In genomic region chr9:67795205-67795675, GRCm38 (mm10) we compare ENCODE assay signal across 10 mouse cellular contexts. TPM values are rescaled to one million over a fixed set of nuclear protein-coding genes. Genes with fewer than 3 reads are reported as not detected.
A peak's percentile ranks its signal among the peaks of the same experiment; 100 is the strongest.
DNase-seq lines count a peak whose midpoint lies in the region; ATAC-seq and TF ChIP-seq lines count a peak whose summit lies in the region.
"Had no signal": no experiment of that assay in that cellular context is flagged by ENCODE, and none has a peak within 500 bp of the region (broad histone marks: within the 10 kb centered on the region; RNA-seq: fewer than 3 reads in every experiment).

No protein-coding gene starts in this region.

- H3K4me2 ChIP-seq in intestine, embryonic 14.5 days (ENCODE audit: low read length): no peak overlapping the region
- H3K4me2 ChIP-seq in intestine, postnatal 0 days (replicated peaks; ENCODE audit: low read depth): no peak overlapping the region
- H3K4me2 ChIP-seq in hindbrain, embryonic 14.5 days (replicated peaks): peak overlapping the region; percentile 44

- H3K4me1 ChIP-seq in intestine, embryonic 14.5 days (replicated peaks; ENCODE audit: control insufficient read depth, insufficient read depth, low read length): no peaks in the 10 kb centered on the region
- peaks cover 4% of the 10 kb centered on the region; the same call in 1 of the 2 replicates for H3K4me1 ChIP-seq in intestine, postnatal 0 days (replicated peaks; ENCODE audit: control insufficient read depth, insufficient read depth, low read length)
- peaks cover 28% of the 10 kb centered on the region for H3K4me1 ChIP-seq in hindbrain, embryonic 14.5 days (replicated peaks; ENCODE audit: control insufficient read depth, insufficient read depth, low read length)

- no peak overlapping the region for H3K27ac ChIP-seq in intestine, embryonic 14.5 days (ENCODE audit: low read depth)
- H3K27ac ChIP-seq in intestine, postnatal 0 days (ENCODE audit: low read depth, low read length): no peak overlapping the region
- H3K27ac ChIP-seq in hindbrain, embryonic 14.5 days: peak overlapping the region; percentile 81

- 61% methylated on average over 14 of the region's 14 CpGs for WGBS in intestine, embryonic 14.5 days
- WGBS in intestine, postnatal 0 days: 50% methylated on average over 14 of the region's 14 CpGs
- WGBS in hindbrain, embryonic 14.5 days: 16% methylated on average over 14 of the region's 14 CpGs

- no peak overlapping the region for H3K9ac ChIP-seq in intestine, embryonic 14.5 days (ENCODE audit: low read length)
- H3K9ac ChIP-seq in intestine, postnatal 0 days (ENCODE audit: low read depth, low read length): no peak overlapping the region
- peak overlapping the region; percentile 33; the same call in 1 of the 2 replicates for H3K9ac ChIP-seq in hindbrain, embryonic 14.5 days

- H3K36me3 ChIP-seq in intestine, embryonic 14.5 days (ENCODE audit: control insufficient read depth, insufficient read depth, low read length): no peaks in the 10 kb centered on the region
- H3K36me3 ChIP-seq in intestine, postnatal 0 days (ENCODE audit: control insufficient read depth, insufficient read depth): no peaks in the 10 kb centered on the region
- no peaks in the 10 kb centered on the region for H3K36me3 ChIP-seq in hindbrain, embryonic 14.5 days (replicated peaks; ENCODE audit: control insufficient read depth, insufficient read depth)

- H3K9me3 ChIP-seq in intestine, embryonic 14.5 days (ENCODE audit: control insufficient read depth, low read length): no peaks in the 10 kb centered on the region
- H3K9me3 ChIP-seq in intestine, postnatal 0 days (ENCODE audit: control insufficient read depth): no peaks in the 10 kb centered on the region
- no peaks in the 10 kb centered on the region for H3K9me3 ChIP-seq in hindbrain, embryonic 14.5 days (ENCODE audit: control insufficient read depth, low read length)

- TF ChIP-seq CTCF in intestine, postnatal 0 days (IDR thresholded peaks at IDR 0.05; ENCODE audit: low read depth): no peak

- no peaks in the 10 kb centered on the region for H3K27me3 ChIP-seq in intestine, embryonic 14.5 days (replicated peaks; ENCODE audit: control insufficient read depth, insufficient read depth, low read length)
- no peaks in the 10 kb centered on the region for H3K27me3 ChIP-seq in intestine, postnatal 0 days (replicated peaks; ENCODE audit: control insufficient read depth, insufficient read depth, low read length)
- no peaks in the 10 kb centered on the region for H3K27me3 ChIP-seq in hindbrain, embryonic 14.5 days (ENCODE audit: control insufficient read depth, insufficient read depth, low read length)
- H3K27me3 ChIP-seq: CH12.LX had no signal

- no peak overlapping the region for H3K4me3 ChIP-seq in intestine, embryonic 14.5 days (ENCODE audit: low read depth, low read length)
- no peak overlapping the region for H3K4me3 ChIP-seq in intestine, postnatal 0 days (ENCODE audit: low read depth, low read length)
- H3K4me3 ChIP-seq in hindbrain, embryonic 14.5 days (replicated peaks; ENCODE audit: low read length): no peak overlapping the region

- DNase-seq in intestine, embryonic 14.5 days (ENCODE audit: low spot score): peak; percentile 57
- peak; percentile 75 for DNase-seq in hindbrain, embryonic 14.5 days (ENCODE audit: low spot score)
- DNase-seq in left cerebral cortex, postnatal 36 days (ENCODE audit: low spot score in 2 of 2): peak; percentile 24 to 28
- DNase-seq in right cerebral cortex, postnatal 25 days: peak; percentile 44
- no peak for DNase-seq in gastrocnemius, postnatal 14 days
- DNase-seq in urinary bladder, postnatal 36 days (ENCODE audit: low spot score in 2 of 2): no peak
- no peak for DNase-seq in heart, postnatal 25 days (ENCODE audit: low spot score)
- DNase-seq: lung, postnatal 10 days had no signal

- ATAC-seq in intestine, embryonic 14.5 days (replicated peaks; ENCODE audit: low FRiP score, low TSS enrichment, low read depth): no peak
- no peak for ATAC-seq in intestine, postnatal 0 days
- ATAC-seq in hindbrain, embryonic 14.5 days (ENCODE audit: low FRiP score): peak; percentile 71; the same call in 1 of the 2 replicates

- intact Hi-C loops in left cerebral cortex, postnatal 36 days (cut with DNase I): no loop called here
- intact Hi-C loops in gastrocnemius, postnatal 14 days (cut with DNase I; ENCODE audit: low total_unique reads): no loop called here
- intact Hi-C loops in heart, postnatal 25 days (cut with DNase I): no loop called here

RNA-seq across cellular contexts. Expression of gene C2cd4b, which starts 36.0 kb away (rescaled TPM):
- polyA plus RNA-seq in intestine, embryonic 14.5 days (2014; fragmentation: Nextera tagmentation; extraction: Ambion mirVana): 0.35 and 0.85 TPM in 2 replicates
- 2.0 and 3.7 TPM in 2 replicates for polyA plus RNA-seq in intestine, postnatal 0 days (2015; fragmentation: Nextera tagmentation; extraction: Ambion mirVana)
- 0.80 and 2.1 TPM in 2 replicates for polyA plus RNA-seq in hindbrain, embryonic 14.5 days (2014; fragmentation: Nextera tagmentation; extraction: Ambion mirVana)
- 1 to 10 TPM; 2.3 to 4.0 TPM for total RNA-seq in left cerebral cortex, postnatal 36 days (2021)
- under 1 TPM in 1 of 2 experiments, not detected in 1; 0.27 TPM for total RNA-seq in gastrocnemius, postnatal 14 days (2021)
- 1 to 10 TPM; 1.6 to 1.9 TPM for total RNA-seq in heart, postnatal 25 days (2021)
- total RNA-seq: CH12.LX had no signal

RNA-seq across cellular contexts. Expression of gene C2cd4a, which starts 36.9 kb away (rescaled TPM):
- polyA plus RNA-seq in intestine, embryonic 14.5 days (2014; fragmentation: Nextera tagmentation; extraction: Ambion mirVana): 1.6 and 2.0 TPM in 2 replicates
- 0.48 and 0.69 TPM in 2 replicates for polyA plus RNA-seq in intestine, postnatal 0 days (2015; fragmentation: Nextera tagmentation; extraction: Ambion mirVana)
- 0.41 and 0.64 TPM in 2 replicates for polyA plus RNA-seq in hindbrain, embryonic 14.5 days (2014; fragmentation: Nextera tagmentation; extraction: Ambion mirVana)
- under 1 TPM in 1 of 2 experiments, not detected in 1; 0.22 TPM for total RNA-seq in left cerebral cortex, postnatal 36 days (2021)
- total RNA-seq in gastrocnemius, postnatal 14 days (2021): under 1 TPM; 0.22 to 0.43 TPM
- not detected for total RNA-seq in heart, postnatal 25 days (2021)

RNA-seq across cellular contexts. Expression of gene Vps13c, which starts 45.0 kb away (rescaled TPM):
- polyA plus RNA-seq in intestine, embryonic 14.5 days (2014; fragmentation: Nextera tagmentation; extraction: Ambion mirVana): 7.2 and 7.9 TPM in 2 replicates
- 2.6 and 3.5 TPM in 2 replicates for polyA plus RNA-seq in intestine, postnatal 0 days (2015; fragmentation: Nextera tagmentation; extraction: Ambion mirVana)
- 14.4 and 15.0 TPM in 2 replicates for polyA plus RNA-seq in hindbrain, embryonic 14.5 days (2014; fragmentation: Nextera tagmentation; extraction: Ambion mirVana)
- 10 to 100 TPM; 68.0 to 80.5 TPM for total RNA-seq in left cerebral cortex, postnatal 36 days (2021)
- 10 to 100 TPM; 21.0 to 22.8 TPM for total RNA-seq in gastrocnemius, postnatal 14 days (2021)
- total RNA-seq in heart, postnatal 25 days (2021): 10 to 100 TPM; 39.9 to 44.4 TPM

Comparison
In these comparisons a context has a peak if more than half of its experiments do, and no peak if none do; other contexts are left out.
1. DNase-seq: peak in intestine, embryonic 14.5 days (single experiment), hindbrain, embryonic 14.5 days (single experiment), left cerebral cortex, postnatal 36 days (2 of 2) and right cerebral cortex, postnatal 25 days (single experiment); none in gastrocnemius, postnatal 14 days (single experiment), urinary bladder, postnatal 36 days (0 of 2) and heart, postnatal 25 days (single experiment).